Mouse (Mus musculus) embryonic facial prominence, embryonic 14.5 days (tissue): ENCODE measurements around the gene Tmem151a. TPM values are rescaled to one million over a fixed set of nuclear protein-coding genes. Genes with fewer than 3 reads are reported as not detected.
A peak's percentile ranks its signal among the peaks of the same experiment; 100 is the strongest.

ENCODE experiments used
- ATAC-seq: fragments of 200-750 bp; cut with Nextera tagmentation; 2 replicates; pipeline ENCODE4 v1.8.0; 2017; ENCODE audit warnings: low read depth, moderate number of reproducible peaks, moderate TSS enrichment
- DNase-seq: peaks from one replicate; pipeline ENCODE4 v3.0.0-alpha.2; 2015; ENCODE audit warnings: low spot score
- H3K27ac ChIP-seq: fragments of 300-500 bp; sonication (generic); replicated peaks from 2 replicates; pipeline ENCODE4 v1.5.1; 2014; ENCODE audit warnings: low read depth, mild to moderate bottlenecking, low read length, moderate library complexity
- H3K27me3 ChIP-seq: fragments of 300-500 bp; sonication (generic); replicated peaks from 2 replicates; pipeline ENCODE4 v1.6.1; 2014; ENCODE audit warnings: low read length; ENCODE audit not compliant: control insufficient read depth, insufficient read depth
- H3K36me3 ChIP-seq: fragments of 300-500 bp; sonication (generic); 2 replicates; pipeline ENCODE4 v1.6.1; 2014; ENCODE audit warnings: low read length, mixed read lengths; ENCODE audit not compliant: control insufficient read depth, insufficient read depth
- H3K4me1 ChIP-seq: fragments of 300-500 bp; sonication (generic); 2 replicates; pipeline ENCODE4 v1.6.1; 2014; ENCODE audit warnings: antibody characterized with exemption, low read length; ENCODE audit not compliant: control insufficient read depth, insufficient read depth
- H3K4me2 ChIP-seq: fragments of 300-500 bp; sonication (generic); 2 replicates; pipeline ENCODE4 v1.6.1; 2014; ENCODE audit warnings: low read depth, mild to moderate bottlenecking, low read length, moderate library complexity, mixed read lengths
- H3K4me3 ChIP-seq: fragments of 300-500 bp; sonication (generic); 2 replicates; pipeline ENCODE4 v1.5.1; 2014; ENCODE audit warnings: low read depth, mild to moderate bottlenecking, low read length
- H3K9ac ChIP-seq: fragments of 300-500 bp; sonication (generic); 2 replicates; pipeline ENCODE4 v1.6.1; 2014; ENCODE audit warnings: low read depth, mild to moderate bottlenecking, low read length, moderate library complexity, mixed read lengths
- H3K9me3 ChIP-seq: fragments of 300-500 bp; sonication (generic); 2 replicates; pipeline ENCODE4 v1.6.1; 2016; ENCODE audit warnings: low read length; ENCODE audit not compliant: control insufficient read depth
- WGBS: fragments of 180-500 bp; shearing (Covaris S2); extraction: QIAGEN DNeasy Blood & Tissue Kit; methylation state at CpG from one replicate; pipeline ENCODE4 v1.1.7; 2014; 5-methylcytosine and 5-hydroxymethylcytosine counted together
- polyA plus RNA-seq: library from polyadenylated mRNA; unstranded; fragments of >200 nt; fragmentation: Nextera tagmentation; extraction: Ambion mirVana; gene quantifications from 2 replicates; pipeline ENCODE4 v1.2.1, GENCODE M21; 2014

Gene Tmem151a
- polyA plus RNA-seq, 1 experiment from 2014 or later = 2.6 TPM

GRCm38 (mm10) chr19:5097521-5098362 lies 12.4 kb upstream of the Tmem151a start:
- Histone ChIP-seq H3K9ac (peak overlapping the region; percentile 89), H3K4me1 (peaks cover 28% of the 10 kb centered on the region), H3K36me3 (peaks cover 43% of the 10 kb centered on the region), H3K27me3 (no peaks in the 10 kb centered on the region), H3K4me2 (peak overlapping the region; percentile 97), H3K27ac (peak overlapping the region; percentile 65; the same call in 1 of the 2 replicates), H3K9me3 (no peaks in the 10 kb centered on the region), H3K4me3 (peak overlapping the region; percentile 73)
- peak; percentile 9; the same call in 1 of the 2 replicates for ATAC-seq
- 4% methylated on average over 15 of the region's 31 CpGs for WGBS
- DNase-seq = no peak

- H3K4me2 ChIP-seq = peak overlapping the region; percentile 97
- no peak overlapping the region for H3K4me3 ChIP-seq
- no peaks in the 10 kb centered on the region for H3K27me3 ChIP-seq
- no peaks in the 10 kb centered on the region for H3K9me3 ChIP-seq
- no peak overlapping the region for H3K27ac ChIP-seq
- no peak overlapping the region for H3K9ac ChIP-seq
- H3K36me3 ChIP-seq = peaks cover 46% of the 10 kb centered on the region
- ATAC-seq = no peak
- no peak for DNase-seq
- peaks cover 28% of the 10 kb centered on the region for H3K4me1 ChIP-seq
- 8% methylated on average over 6 of the region's 9 CpGs for WGBS
Measured at GRCm38 (mm10) chr19:5095887-5096474, 10.7 kb upstream of the Tmem151a start.

GRCm38 (mm10) chr19:5094746-5095417 lies 9.6 kb upstream of the Tmem151a start:
- H3K9ac ChIP-seq = no peak overlapping the region
- no peak overlapping the region; the same call in 1 of the 2 replicates for H3K27ac ChIP-seq
- peaks cover 46% of the 10 kb centered on the region for H3K36me3 ChIP-seq
- DNase-seq (no peak), ATAC-seq (peak; percentile 9; the same call in 1 of the 2 replicates)
- H3K9me3 ChIP-seq = no peaks in the 10 kb centered on the region
- 42% methylated on average over 11 of the region's 11 CpGs for WGBS
- H3K4me2 ChIP-seq = peak overlapping the region; percentile 25; the same call in 1 of the 2 replicates
- peaks cover 28% of the 10 kb centered on the region for H3K4me1 ChIP-seq
- H3K4me3 ChIP-seq = no peak overlapping the region
- no peaks in the 10 kb centered on the region for H3K27me3 ChIP-seq

GRCm38 (mm10) chr19:5094243-5094632 lies 8.9 kb upstream of the Tmem151a start:
- Histone ChIP-seq H3K4me2 (peak overlapping the region; percentile 25; the same call in 1 of the 2 replicates), H3K9ac (peak overlapping the region; percentile 32; the same call in 1 of the 2 replicates), H3K4me3 (no peak overlapping the region), H3K36me3 (peaks cover 46% of the 10 kb centered on the region), H3K4me1 (peaks cover 31% of the 10 kb centered on the region), H3K9me3 (no peaks in the 10 kb centered on the region), H3K27ac (no peak overlapping the region; the same call in 1 of the 2 replicates), H3K27me3 (no peaks in the 10 kb centered on the region)
- peak; percentile 74 for ATAC-seq
- peak; percentile 95 for DNase-seq
- 0% methylated on average over 21 of the region's 21 CpGs for WGBS

- no peaks in the 10 kb centered on the region for H3K27me3 ChIP-seq
- H3K4me1 ChIP-seq = peaks cover 29% of the 10 kb centered on the region
- H3K4me3 ChIP-seq = no peak overlapping the region
- no peak overlapping the region for H3K27ac ChIP-seq
- peaks cover 46% of the 10 kb centered on the region for H3K36me3 ChIP-seq
- 71% methylated on average over 12 of the region's 12 CpGs for WGBS
- DNase-seq = no peak
- no peaks in the 10 kb centered on the region for H3K9me3 ChIP-seq
- no peak for ATAC-seq
- peak overlapping the region; percentile 32; the same call in 1 of the 2 replicates for H3K9ac ChIP-seq
- peak overlapping the region; percentile 25; the same call in 1 of the 2 replicates for H3K4me2 ChIP-seq
Measured at GRCm38 (mm10) chr19:5093481-5094242, 8.3 kb upstream of the Tmem151a start.

GRCm38 (mm10) chr19:5092083-5092482 lies 6.8 kb upstream of the Tmem151a start:
- Histone ChIP-seq H3K4me2 (no peak overlapping the region), H3K4me3 (no peak overlapping the region), H3K9me3 (no peaks in the 10 kb centered on the region), H3K9ac (no peak overlapping the region), H3K36me3 (peaks cover 46% of the 10 kb centered on the region), H3K27me3 (no peaks in the 10 kb centered on the region; the same call in 1 of the 2 replicates), H3K27ac (no peak overlapping the region), H3K4me1 (peaks cover 30% of the 10 kb centered on the region)
- no peak for DNase-seq
- ATAC-seq = no peak
- 85% methylated on average over 10 of the region's 10 CpGs for WGBS

- peak overlapping the region; percentile 77 for H3K4me3 ChIP-seq
- H3K9me3 ChIP-seq = no peaks in the 10 kb centered on the region
- 97% methylated on average over 4 of the region's 4 CpGs for WGBS
- H3K36me3 ChIP-seq = peaks cover 46% of the 10 kb centered on the region
- H3K4me2 ChIP-seq = peak overlapping the region; percentile 85
- H3K4me1 ChIP-seq = peaks cover 10% of the 10 kb centered on the region
- no peak overlapping the region for H3K27ac ChIP-seq
- peak overlapping the region; percentile 78 for H3K9ac ChIP-seq
- H3K27me3 ChIP-seq = peaks cover 22% of the 10 kb centered on the region
- DNase-seq = no peak
- ATAC-seq = no peak
Measured at GRCm38 (mm10) chr19:5089324-5089723, 4.0 kb upstream of the Tmem151a start.
